Mouse (Mus musculus): ENCODE results near the gene Ssrp1. TPM values are rescaled to one million over a fixed set of nuclear protein-coding genes. Genes with fewer than 3 reads are reported as not detected.

Gene Ssrp1
- total RNA-seq, 2 experiments from 2014 or later: 36.7 to 43.5 TPM

GRCm38 (mm10) chr2:85036507-85037046 is 457 bp upstream of the Ssrp1 start:
- no peak for DNase-seq

GRCm38 (mm10) chr2:85038336-85038735 is 1.3 kb downstream of the Ssrp1 start:
- no peak for DNase-seq

- no peak for DNase-seq
Measured at GRCm38 (mm10) chr2:85043623-85044022, 6.6 kb downstream of the Ssrp1 start.

GRCm38 (mm10) chr2:85046222-85046621 is 9.2 kb downstream of the Ssrp1 start:
- DNase-seq: no peak

- DNase-seq: no peak
Measured at GRCm38 (mm10) chr2:85047081-85047480, 10.0 kb downstream of the Ssrp1 start.

GRCm38 (mm10) chr2:85047596-85048167 is 10.6 kb downstream of the Ssrp1 start, which contains the start of gene Tnks1bp1:
TSS of gene Tnks1bp1 (plus strand) at chr2:85048022.
- DNase-seq: peak; percentile 99 to 100

GRCm38 (mm10) chr2:85048168-85048751 is 11.2 kb downstream of the Ssrp1 start:
- peak; percentile 80 to 84 for DNase-seq

GRCm38 (mm10) chr2:85049277-85049676 is 12.2 kb downstream of the Ssrp1 start:
- DNase-seq: peak; percentile 38 to 54

GRCm38 (mm10) chr2:85050001-85050634 is 13.1 kb downstream of the Ssrp1 start:
- DNase-seq: peak; percentile 87 to 91

GRCm38 (mm10) chr2:85050746-85051145 is 13.7 kb downstream of the Ssrp1 start:
- peak; percentile 58 to 67 for DNase-seq

GRCm38 (mm10) chr2:85053192-85053816 is 16.3 kb downstream of the Ssrp1 start:
- no peak for DNase-seq

- peak in 1 of 2 experiments; percentile 46 for DNase-seq
Measured at GRCm38 (mm10) chr2:85056711-85057110, 19.7 kb downstream of the Ssrp1 start.

GRCm38 (mm10) chr2:85059677-85060076 is 22.6 kb downstream of the Ssrp1 start:
- no peak for DNase-seq

- DNase-seq: peak; percentile 73 to 88
Measured at GRCm38 (mm10) chr2:85060591-85061060, 23.6 kb downstream of the Ssrp1 start.

GRCm38 (mm10) chr2:85061107-85061541 is 24.1 kb downstream of the Ssrp1 start:
- DNase-seq: peak; percentile 37 to 53

GRCm38 (mm10) chr2:85065141-85065875 is 28.3 kb downstream of the Ssrp1 start:
- peak in 1 of 2 experiments; percentile 72 for DNase-seq

- DNase-seq: no peak
Measured at GRCm38 (mm10) chr2:85066937-85067336, 29.9 kb downstream of the Ssrp1 start.

- no peak for DNase-seq
Measured at GRCm38 (mm10) chr2:85067903-85068625, 31.0 kb downstream of the Ssrp1 start.

GRCm38 (mm10) chr2:85068626-85069025 is 31.6 kb downstream of the Ssrp1 start:
- DNase-seq: no peak

- no peak for DNase-seq
Measured at GRCm38 (mm10) chr2:85070086-85070485, 33.1 kb downstream of the Ssrp1 start.

GRCm38 (mm10) chr2:85071921-85072320 is 34.9 kb downstream of the Ssrp1 start:
- DNase-seq: no peak

Measured in heart, adult 18-20 months (tissue).